Mouse (Mus musculus) G1E (cell line): ENCODE measurements around the gene Tlr11. TPM values are rescaled to one million over a fixed set of nuclear protein-coding genes. Genes with fewer than 3 reads are reported as not detected.

Source experiments
- ATAC-seq: 2 replicates; pipeline ENCODE4 v1.8.0; 2016; ENCODE audit warnings: mild to moderate bottlenecking; ENCODE audit not compliant: insufficient number of reproducible peaks, poor library complexity, low FRiP score, severe bottlenecking; ENCODE audit errors: extremely low read depth
- DNase-seq: peaks from one replicate; pipeline ENCODE4 v3.0.0; 2012; ENCODE audit warnings: low spot score
- H3K27me3 ChIP-seq: 2 replicates; pipeline ENCODE4 v1.6.1; 2012; ENCODE audit warnings: mild to moderate bottlenecking, low read length, inconsistent platforms; ENCODE audit not compliant: insufficient read depth
- H3K36me3 ChIP-seq: replicated peaks from 2 replicates; pipeline ENCODE3; 2012; ENCODE audit warnings: mild to moderate bottlenecking, inconsistent platforms
- H3K4me1 ChIP-seq: 2 replicates; pipeline ENCODE4 v1.6.1; 2012; ENCODE audit warnings: low read depth, low read length, inconsistent platforms, mixed read lengths; ENCODE audit not compliant: insufficient read depth
- H3K4me3 ChIP-seq: 2 replicates; pipeline ENCODE4 v1.5.1; 2012; ENCODE audit warnings: low read depth, mild to moderate bottlenecking, inconsistent platforms, low read length, moderate library complexity, mixed read lengths
- H3K9me3 ChIP-seq: replicated peaks from 2 replicates; pipeline ENCODE4 v1.6.1; 2012; ENCODE audit warnings: inconsistent platforms
- CTCF ChIP-seq: IDR thresholded peaks from 2 replicates; pipeline ENCODE4 v1.5.1; 2012; ENCODE audit warnings: low read depth, low read length, inconsistent platforms, mixed read lengths
- GATA1 ChIP-seq: IDR thresholded peaks from 2 replicates; pipeline ENCODE4 v1.6.1; 2012; ENCODE audit warnings: borderline replicate concordance, low read length, inconsistent platforms, mixed read lengths
- GATA2 ChIP-seq: IDR thresholded peaks from 2 replicates; pipeline ENCODE4 v1.6.1; 2012; ENCODE audit warnings: low read depth, low read length, inconsistent platforms, borderline replicate concordance
- POLR2AphosphoS5 ChIP-seq: IDR thresholded peaks from 2 replicates; pipeline ENCODE4 v1.6.1; 2012; ENCODE audit warnings: low read depth, low read length, inconsistent platforms; ENCODE audit not compliant: insufficient replicate concordance
- TAL1 ChIP-seq: conservative IDR thresholded peaks from 2 replicates; pipeline ENCODE4 v1.6.1; 2012; ENCODE audit warnings: low read depth, low read length, inconsistent platforms, mixed read lengths
- polyA plus RNA-seq: library from polyadenylated mRNA; stranded (reverse); fragments of >175 nt; gene quantifications from 2 replicates; pipeline ENCODE4 v1.2.3, GENCODE M21; 2012
- total RNA-seq, 2 experiments: library from RNA; stranded (forward) in 1 of 2; stranded (reverse) in 1 of 2; fragments of 200-1000 nt in 1 of 2; fragments of >200 nt in 1 of 2; fragmentation: Nextera tagmentation in 1 of 2; gene quantifications; 2 replicates each; pipeline ENCODE4 v1.2.3; 2014 to 2017

Tlr11 gene
- not detected in 2 replicates for total RNA-seq (2014; fragmentation: Nextera tagmentation)
- 0.11 TPM in 1 of 2 replicates, not detected in the other for total RNA-seq (2017)
- polyA plus RNA-seq: not detected in 2 replicates

- no peak within 1 kb of the TSS for H3K4me3 ChIP-seq
- DNase-seq (no peak), ATAC-seq (no peak)
- no peaks in the 10 kb centered on the region for H3K27me3 ChIP-seq
- no peak for TF ChIP-seq CTCF
- TF ChIP-seq GATA1: no peak
- TF ChIP-seq GATA2: no peak
- no peak for TF ChIP-seq POLR2AphosphoS5
- no peak for TF ChIP-seq TAL1
- no peaks in the 10 kb centered on the region for H3K9me3 ChIP-seq
- H3K36me3 ChIP-seq: no peaks in the 10 kb centered on the region
- no peaks in the 10 kb centered on the region for H3K4me1 ChIP-seq
Measured at GRCm38 (mm10) chr14:50357593-50357992, at the start of gene Tlr11. Gene Tlr11 (plus strand): TSS chr14:50357914.

GRCm38 (mm10) chr14:50326661-50327060, 31.1 kb upstream of the Tlr11 start, which contains the start of gene Olfr734:
Gene Olfr734 (minus strand): TSS chr14:50326761.
- ATAC-seq: no peak
- Histone ChIP-seq H3K36me3 (no peaks in the 10 kb centered on the region), H3K9me3 (no peaks in the 10 kb centered on the region), H3K4me1 (no peaks in the 10 kb centered on the region), H3K27me3 (no peaks in the 10 kb centered on the region), H3K4me3 (no peak within 1 kb of the TSS)
- no peak for TF ChIP-seq GATA1
- no peak for TF ChIP-seq CTCF
- TF ChIP-seq GATA2: no peak
- TF ChIP-seq POLR2AphosphoS5: no peak
- no peak for TF ChIP-seq TAL1
- DNase-seq: no peak

- Histone ChIP-seq H3K27me3 (no peaks in the 10 kb centered on the region), H3K4me1 (no peaks in the 10 kb centered on the region), H3K4me3 (no peak within 1 kb of the TSS), H3K36me3 (no peaks in the 10 kb centered on the region), H3K9me3 (no peaks in the 10 kb centered on the region)
- no peak for ATAC-seq
- DNase-seq: no peak
- TF ChIP-seq GATA1 (no peak), CTCF (no peak), GATA2 (no peak)
Measured at GRCm38 (mm10) chr14:50348796-50349195, 8.9 kb upstream of the Tlr11 start, which contains the start of gene Olfr735. Gene Olfr735 (minus strand): TSS chr14:50348872.

GRCm38 (mm10) chr14:50352438-50352837, 5.3 kb upstream of the Tlr11 start:
- no peak for ATAC-seq

GRCm38 (mm10) chr14:50356725-50357124, 989 bp upstream of the Tlr11 start:
- Histone ChIP-seq H3K36me3 (no peaks in the 10 kb centered on the region), H3K4me3 (no peak overlapping the region), H3K4me1 (no peaks in the 10 kb centered on the region), H3K27me3 (no peaks in the 10 kb centered on the region), H3K9me3 (no peaks in the 10 kb centered on the region)
- ATAC-seq (no peak), DNase-seq (no peak)
- TF ChIP-seq GATA1: no peak
- TF ChIP-seq POLR2AphosphoS5: no peak
- TF ChIP-seq TAL1: no peak
- TF ChIP-seq CTCF: no peak
- TF ChIP-seq GATA2: no peak

More at GRCm38 (mm10) chr14:50352438-50352837, 5.3 kb upstream of the Tlr11 start:
- TF ChIP-seq GATA2: no peak
- peak; percentile 30; the same call in 1 of the 2 replicates for TF ChIP-seq CTCF
- H3K4me1 ChIP-seq: no peaks in the 10 kb centered on the region
- H3K9me3 ChIP-seq: no peaks in the 10 kb centered on the region
- no peaks in the 10 kb centered on the region for H3K36me3 ChIP-seq
- no peak overlapping the region for H3K4me3 ChIP-seq
- DNase-seq: no peak
- no peaks in the 10 kb centered on the region for H3K27me3 ChIP-seq

- H3K4me3 ChIP-seq: no peak overlapping the region
- no peak for TF ChIP-seq GATA1
- TF ChIP-seq GATA2: no peak
- no peak for TF ChIP-seq POLR2AphosphoS5
- no peak for TF ChIP-seq TAL1
- TF ChIP-seq CTCF: no peak
- no peaks in the 10 kb centered on the region for H3K36me3 ChIP-seq
- ATAC-seq: no peak
- H3K9me3 ChIP-seq: no peaks in the 10 kb centered on the region
- H3K27me3 ChIP-seq: no peaks in the 10 kb centered on the region
- H3K4me1 ChIP-seq: no peaks in the 10 kb centered on the region
- DNase-seq: no peak
Measured at GRCm38 (mm10) chr14:50360480-50360879, 2.8 kb downstream of the Tlr11 start.

- no peaks in the 10 kb centered on the region for H3K36me3 ChIP-seq
- no peak for DNase-seq
- no peaks in the 10 kb centered on the region for H3K9me3 ChIP-seq
- no peaks in the 10 kb centered on the region for H3K4me1 ChIP-seq
- TF ChIP-seq POLR2AphosphoS5 (no peak), GATA2 (no peak), GATA1 (no peak), CTCF (no peak), TAL1 (no peak)
- H3K4me3 ChIP-seq: no peak overlapping the region
- ATAC-seq: no peak
- no peaks in the 10 kb centered on the region for H3K27me3 ChIP-seq
Measured at GRCm38 (mm10) chr14:50363561-50363960, 5.8 kb downstream of the Tlr11 start.
